Mouse (Mus musculus) macrophage (primary cell): ENCODE data around the gene Dot1l. TPM values are rescaled to one million over a fixed set of nuclear protein-coding genes. Genes with fewer than 3 reads are reported as not detected.

ENCODE experiments used
- H3K27ac ChIP-seq: fragments of 350-480 bp; formaldehyde crosslinking; 2 replicates; pipeline ENCODE4 v1.9.0; 2021
- H3K36me3 ChIP-seq: fragments of 350-480 bp; formaldehyde crosslinking; 2 replicates; pipeline ENCODE4 v1.9.0; 2021; ENCODE audit errors: inconsistent target
- H3K4me3 ChIP-seq: fragments of 350-480 bp; formaldehyde crosslinking; 2 replicates; pipeline ENCODE4 v1.9.0; 2021; ENCODE audit errors: inconsistent target
- H3K79me2 ChIP-seq: fragments of 350-480 bp; formaldehyde crosslinking; 2 replicates; pipeline ENCODE4 v1.9.0; 2021; ENCODE audit errors: inconsistent target
- WGBS: methylation state at CpG from one replicate; pipeline ENCODE4 v1.1.7; 2026; ENCODE audit warnings: inconsistent platforms; ENCODE audit not compliant: missing documents; 5-methylcytosine and 5-hydroxymethylcytosine counted together
- polyA plus RNA-seq: library from polyadenylated mRNA; stranded (reverse); fragments of 250-400 nt; gene quantifications from 3 replicates; pipeline ENCODE4 v1.2.4, GENCODE M21; 2018; ENCODE audit warnings: inconsistent platforms

Dot1l gene
- polyA plus RNA-seq, 1 experiment from 2014 or later = 14.1 TPM

- 88% methylated on average over 13 of the region's 13 CpGs for WGBS
- H3K27ac ChIP-seq = no peak overlapping the region
- peaks cover 46% of the 10 kb centered on the region for H3K36me3 ChIP-seq
- H3K4me3 ChIP-seq = no peak overlapping the region
- peaks cover 29% of the 10 kb centered on the region for H3K79me2 ChIP-seq
Measured at GRCm38 (mm10) chr10:80793033-80793784, 38.2 kb downstream of the Dot1l start.

GRCm38 (mm10) chr10:80793803-80794202 is 38.8 kb downstream of the Dot1l start:
- Histone ChIP-seq H3K4me3 (no peak overlapping the region), H3K79me2 (peaks cover 30% of the 10 kb centered on the region), H3K27ac (no peak overlapping the region), H3K36me3 (peaks cover 40% of the 10 kb centered on the region)
- WGBS = 93% methylated on average over 4 of the region's 4 CpGs

DNA sequence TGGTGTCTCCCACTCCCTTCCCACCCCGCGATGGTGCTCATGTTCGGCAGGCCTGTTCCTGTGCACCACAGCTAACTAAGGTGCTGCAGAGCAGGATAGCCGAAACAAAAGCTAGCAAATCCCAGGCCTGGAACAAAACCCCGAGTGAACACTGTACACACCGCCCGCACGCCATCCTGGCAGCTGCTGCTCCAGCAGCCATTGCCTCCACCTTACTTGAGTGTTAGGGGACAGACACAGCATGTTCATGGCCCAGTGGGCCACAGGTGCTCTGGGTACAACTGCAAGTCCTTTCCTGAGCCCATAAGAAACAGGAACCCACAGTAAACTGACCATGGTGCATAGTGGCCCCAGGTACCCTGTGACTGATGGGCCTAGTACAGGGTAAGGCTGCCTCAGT is 39.7 kb downstream of the Dot1l start:
- Histone ChIP-seq H3K79me2 (peaks cover 39% of the 10 kb centered on the region), H3K27ac (no peak overlapping the region), H3K36me3 (peaks cover 32% of the 10 kb centered on the region; the same call in 1 of the 2 replicates), H3K4me3 (no peak overlapping the region)
- WGBS = 95% methylated on average over 8 of the region's 8 CpGs

GRCm38 (mm10) chr10:80796307-80796848 is 41.4 kb downstream of the Dot1l start:
- WGBS = 93% methylated on average over 9 of the region's 9 CpGs
- H3K4me3 ChIP-seq = peak overlapping the region; percentile 89; the same call in 1 of the 2 replicates
- H3K36me3 ChIP-seq = peaks cover 27% of the 10 kb centered on the region; the same call in 1 of the 2 replicates
- peaks cover 55% of the 10 kb centered on the region for H3K79me2 ChIP-seq
- H3K27ac ChIP-seq = no peak overlapping the region

GRCm38 (mm10) chr10:80797186-80798149 is 42.5 kb downstream of the Dot1l start:
- H3K4me3 ChIP-seq = peak overlapping the region; percentile 97
- WGBS = 2% methylated on average over 59 of the region's 59 CpGs
- peaks cover 65% of the 10 kb centered on the region for H3K79me2 ChIP-seq
- peak overlapping the region; percentile 91 for H3K27ac ChIP-seq
- peaks cover 37% of the 10 kb centered on the region; the same call in 1 of the 2 replicates for H3K36me3 ChIP-seq

DNA sequence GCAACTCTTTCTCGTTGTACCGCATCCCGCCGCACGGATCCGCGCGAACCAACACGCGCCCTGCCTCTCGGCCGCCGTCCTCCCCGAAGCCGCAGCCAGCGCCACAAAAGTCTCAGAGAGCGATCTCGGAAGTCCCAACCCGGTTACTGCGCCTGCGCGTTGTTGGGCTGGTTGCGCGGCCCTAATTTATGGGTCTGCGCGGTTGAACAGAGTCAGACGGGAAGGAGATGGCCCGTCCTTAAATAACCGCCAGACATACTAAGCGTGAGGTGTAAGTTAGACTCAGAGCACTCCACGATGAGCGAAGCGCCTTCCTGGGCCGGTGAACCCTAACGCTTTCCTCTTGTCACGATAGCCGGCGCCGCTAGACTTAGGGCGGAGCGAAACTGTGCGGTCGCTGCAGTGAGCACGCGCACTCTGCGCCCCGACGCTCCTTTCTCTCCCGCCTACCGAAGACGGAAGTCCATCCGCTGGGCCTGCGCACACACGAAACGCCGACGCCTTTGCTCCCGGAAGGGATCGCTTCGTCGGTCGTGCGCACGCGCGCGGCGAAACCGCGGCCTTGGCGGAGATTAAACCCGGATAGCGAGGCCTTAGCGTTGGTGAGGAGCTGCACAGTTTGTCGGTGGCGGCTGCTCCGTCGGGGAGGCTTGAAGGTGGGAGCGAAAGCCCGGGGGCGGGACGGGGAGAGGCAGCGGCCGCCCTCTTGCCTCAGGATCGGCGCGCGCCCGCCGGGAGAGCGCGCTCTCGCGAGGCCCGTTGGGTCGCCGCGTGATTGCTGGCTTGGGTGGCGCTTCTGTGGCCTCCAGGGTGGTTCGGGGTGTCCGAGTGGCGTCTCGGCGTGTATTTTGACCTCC is 43.4 kb downstream of the Dot1l start, which contains the start of the genes Sf3a2 and Plekhj1:
Gene Sf3a2 (plus strand): TSS at position 49 of the 857 bp plus-strand sequence.
Gene Plekhj1 (minus strand): TSS at position 477 of the 857 bp plus-strand sequence.
- Histone ChIP-seq H3K36me3 (peaks cover 41% of the 10 kb centered on the region), H3K27ac (peak within 1 kb of the TSS; percentile 91), H3K4me3 (peak within 1 kb of the TSS; percentile 97), H3K79me2 (peaks cover 65% of the 10 kb centered on the region)
- WGBS = under 1% methylated on average over 104 of the region's 104 CpGs

DNA sequence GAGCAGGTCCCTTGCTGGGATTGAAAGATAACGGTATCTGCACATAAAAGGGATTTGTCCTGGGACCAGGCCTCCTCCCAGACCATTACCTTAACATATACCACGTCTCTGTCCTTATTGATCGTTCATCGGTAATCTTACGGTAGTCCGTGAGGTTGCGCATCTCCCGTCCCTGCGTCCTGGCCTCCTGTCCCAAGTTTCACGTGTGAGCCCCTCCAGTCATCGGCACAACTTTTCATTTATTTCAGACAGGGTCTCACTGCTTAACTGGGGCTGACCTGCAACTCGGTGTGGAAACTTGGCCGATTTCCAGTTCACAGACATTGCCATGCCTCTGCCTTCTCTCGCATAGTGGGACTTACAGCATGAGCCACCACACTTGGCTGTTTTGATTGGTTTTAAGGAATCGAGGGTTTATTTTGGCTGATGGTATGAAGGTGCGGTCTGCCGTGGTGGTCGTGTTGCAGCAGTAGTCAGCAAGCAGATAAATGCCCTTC is 44.1 kb downstream of the Dot1l start:
- H3K27ac ChIP-seq = peak overlapping the region; percentile 91
- peak overlapping the region; percentile 97 for H3K4me3 ChIP-seq
- 2% methylated on average over 18 of the region's 18 CpGs for WGBS
- H3K79me2 ChIP-seq = peaks cover 65% of the 10 kb centered on the region
- H3K36me3 ChIP-seq = peaks cover 38% of the 10 kb centered on the region

GRCm38 (mm10) chr10:80802204-80802912 is 47.4 kb downstream of the Dot1l start:
- Histone ChIP-seq H3K79me2 (peaks cover 40% of the 10 kb centered on the region), H3K4me3 (no peak overlapping the region), H3K27ac (no peak overlapping the region), H3K36me3 (peaks cover 29% of the 10 kb centered on the region)
- WGBS = 91% methylated on average over 10 of the region's 10 CpGs

GRCm38 (mm10) chr10:80802996-80803395 is 48.0 kb downstream of the Dot1l start:
- peaks cover 37% of the 10 kb centered on the region for H3K79me2 ChIP-seq

GRCm38 (mm10) chr10:80804340-80804739 is 49.3 kb downstream of the Dot1l start:
- Histone ChIP-seq H3K36me3 (peaks cover 29% of the 10 kb centered on the region), H3K27ac (no peak overlapping the region), H3K79me2 (peaks cover 30% of the 10 kb centered on the region), H3K4me3 (no peak overlapping the region)
- 90% methylated on average over 2 of the region's 2 CpGs for WGBS

More at GRCm38 (mm10) chr10:80802996-80803395, 48.0 kb downstream of the Dot1l start:
- H3K36me3 ChIP-seq = peaks cover 29% of the 10 kb centered on the region
- 93% methylated on average over 3 of the region's 3 CpGs for WGBS
- no peak overlapping the region for H3K4me3 ChIP-seq
- H3K27ac ChIP-seq = no peak overlapping the region

GRCm38 (mm10) chr10:80804916-80805315 is 49.9 kb downstream of the Dot1l start, which contains the start of gene Amh:
TSS of gene Amh (plus strand) at chr10:80805243.
- Histone ChIP-seq H3K27ac (no peak within 1 kb of the TSS), H3K36me3 (peaks cover 29% of the 10 kb centered on the region), H3K79me2 (peaks cover 24% of the 10 kb centered on the region), H3K4me3 (no peak within 1 kb of the TSS)
- WGBS = 95% methylated on average over 5 of the region's 6 CpGs

DNA sequence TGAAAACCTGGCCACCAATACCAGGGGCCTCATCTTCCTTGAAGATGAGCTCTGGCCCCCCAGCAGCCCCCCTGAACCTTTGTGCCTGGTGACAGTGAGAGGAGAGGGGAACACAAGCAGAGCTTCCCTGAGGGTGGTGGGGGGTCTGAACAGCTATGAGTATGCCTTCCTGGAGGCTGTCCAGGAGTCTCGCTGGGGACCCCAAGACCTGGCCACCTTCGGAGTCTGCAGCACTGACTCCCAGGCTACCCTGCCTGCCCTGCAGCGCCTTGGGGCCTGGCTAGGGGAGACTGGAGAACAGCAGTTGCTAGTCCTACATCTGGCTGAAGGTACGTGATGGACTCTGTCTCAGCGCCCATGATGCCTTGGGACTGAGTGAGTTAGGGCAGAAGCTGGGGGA is 50.3 kb downstream of the Dot1l start:
- WGBS = 100% methylated on average over 5 of the region's 5 CpGs
- no peak overlapping the region for H3K27ac ChIP-seq
- peaks cover 29% of the 10 kb centered on the region for H3K36me3 ChIP-seq
- H3K79me2 ChIP-seq = peaks cover 20% of the 10 kb centered on the region
- no peak overlapping the region for H3K4me3 ChIP-seq

GRCm38 (mm10) chr10:80805925-80806324 is 50.9 kb downstream of the Dot1l start:
- no peak overlapping the region for H3K4me3 ChIP-seq
- H3K36me3 ChIP-seq = peaks cover 29% of the 10 kb centered on the region
- peaks cover 14% of the 10 kb centered on the region for H3K79me2 ChIP-seq
- 22% methylated on average over 3 of the region's 3 CpGs for WGBS
- no peak overlapping the region for H3K27ac ChIP-seq
